Mouse (Mus musculus): ENCODE measurements around the gene AC109138.7. TPM values are rescaled to one million over a fixed set of nuclear protein-coding genes. Genes with fewer than 3 reads are reported as not detected.

AC109138.7 gene
- total RNA-seq, 2 experiments from 2014 or later: not detected

Other genes with a start within 250 kb of the AC109138.7 start
- gene Aldh3b2, start 242.0 kb upstream of the AC109138.7 start, total RNA-seq (2015): 0.18 and 2.2 TPM in 2 replicates
- 0.28 and 0.55 TPM in 2 replicates for gene Aldh3b2, start 242.0 kb upstream of the AC109138.7 start, total RNA-seq (2017)
- gene Acy3, start 227.8 kb upstream of the AC109138.7 start, total RNA-seq (2015): 0.51 and 0.62 TPM in 2 replicates
- gene Acy3, start 227.8 kb upstream of the AC109138.7 start, total RNA-seq (2017): not detected in 2 replicates
- gene Tbx10, start 221.6 kb upstream of the AC109138.7 start, total RNA-seq (2015): not detected in 2 replicates
- gene Tbx10, start 221.6 kb upstream of the AC109138.7 start, total RNA-seq (2017): not detected in 2 replicates
- gene Nudt8, start 213.8 kb upstream of the AC109138.7 start, total RNA-seq (2015): 8.6 and 13.4 TPM in 2 replicates
- gene Nudt8, start 213.8 kb upstream of the AC109138.7 start, total RNA-seq (2017): 4.9 and 5.7 TPM in 2 replicates
- gene Gm49405, start 213.7 kb upstream of the AC109138.7 start, total RNA-seq (2015): 0.45 TPM in 1 of 2 replicates, not detected in the other
- 0.28 and 1.2 TPM in 2 replicates for gene Gm49405, start 213.7 kb upstream of the AC109138.7 start, total RNA-seq (2017)
- gene Doc2g, start 211.0 kb upstream of the AC109138.7 start, total RNA-seq (2015): 1.2 and 1.5 TPM in 2 replicates
- gene Doc2g, start 211.0 kb upstream of the AC109138.7 start, total RNA-seq (2017): 0.18 and 0.37 TPM in 2 replicates
- 82.1 and 103 TPM in 2 replicates for gene Ndufv1, start 201.6 kb upstream of the AC109138.7 start, total RNA-seq (2015)
- 151 and 169 TPM in 2 replicates for gene Ndufv1, start 201.6 kb upstream of the AC109138.7 start, total RNA-seq (2017)
- 257 and 287 TPM in 2 replicates for gene Gstp1, start 176.4 kb upstream of the AC109138.7 start, total RNA-seq (2015)
- 69.5 and 80.2 TPM in 2 replicates for gene Gstp1, start 176.4 kb upstream of the AC109138.7 start, total RNA-seq (2017)
- 4.8 TPM in 1 of 2 replicates, not detected in the other for gene Gstp2, start 168.3 kb upstream of the AC109138.7 start, total RNA-seq (2015)
- 1.8 TPM in 1 of 2 replicates, not detected in the other for gene Gstp2, start 168.3 kb upstream of the AC109138.7 start, total RNA-seq (2017)
- gene Gstp3, start 154.8 kb upstream of the AC109138.7 start, total RNA-seq (2015): 3.0 and 5.0 TPM in 2 replicates
- gene Gstp3, start 154.8 kb upstream of the AC109138.7 start, total RNA-seq (2017): 4.0 and 4.5 TPM in 2 replicates
- gene Cabp2, start 132.8 kb upstream of the AC109138.7 start, total RNA-seq (2015): not detected in 2 replicates
- not detected in 2 replicates for gene Cabp2, start 132.8 kb upstream of the AC109138.7 start, total RNA-seq (2017)
- gene Cdk2ap2, start 117.2 kb upstream of the AC109138.7 start, total RNA-seq (2015): 245 and 277 TPM in 2 replicates
- 72.9 and 83.4 TPM in 2 replicates for gene Cdk2ap2, start 117.2 kb upstream of the AC109138.7 start, total RNA-seq (2017)
- gene Pitpnm1, start 114.4 kb upstream of the AC109138.7 start, total RNA-seq (2015): 38.3 and 47.7 TPM in 2 replicates
- 30.2 and 38.9 TPM in 2 replicates for gene Pitpnm1, start 114.4 kb upstream of the AC109138.7 start, total RNA-seq (2017)
- 111 and 139 TPM in 2 replicates for gene Aip, start 88.5 kb upstream of the AC109138.7 start, total RNA-seq (2015)
- 72.5 and 76.7 TPM in 2 replicates for gene Aip, start 88.5 kb upstream of the AC109138.7 start, total RNA-seq (2017)
- gene Gpr152, start 74.6 kb upstream of the AC109138.7 start, total RNA-seq (2015): not detected in 2 replicates
- gene Gpr152, start 74.6 kb upstream of the AC109138.7 start, total RNA-seq (2017): not detected in 2 replicates
- gene Cabp4, start 70.3 kb upstream of the AC109138.7 start, total RNA-seq (2015): 0.14 and 0.22 TPM in 2 replicates
- gene Cabp4, start 70.3 kb upstream of the AC109138.7 start, total RNA-seq (2017): not detected in 2 replicates
- gene Coro1b, start 65.7 kb upstream of the AC109138.7 start, total RNA-seq (2015): 279 and 345 TPM in 2 replicates
- 142 and 161 TPM in 2 replicates for gene Coro1b, start 65.7 kb upstream of the AC109138.7 start, total RNA-seq (2017)
- gene Ptprcap, start 60.8 kb upstream of the AC109138.7 start, total RNA-seq (2015): 30.5 and 42.1 TPM in 2 replicates
- 43.9 and 44.8 TPM in 2 replicates for gene Ptprcap, start 60.8 kb upstream of the AC109138.7 start, total RNA-seq (2017)
- 21.0 and 26.7 TPM in 2 replicates for gene Rps6kb2, start 51.0 kb upstream of the AC109138.7 start, total RNA-seq (2015)
- 21.0 and 25.0 TPM in 2 replicates for gene Rps6kb2, start 51.0 kb upstream of the AC109138.7 start, total RNA-seq (2017)
- 3.9 and 4.7 TPM in 2 replicates for gene Carns1, start 38.9 kb upstream of the AC109138.7 start, total RNA-seq (2015)
- gene Carns1, start 38.9 kb upstream of the AC109138.7 start, total RNA-seq (2017): 1.3 and 2.0 TPM in 2 replicates
- 52.8 and 59.9 TPM in 2 replicates for gene Tbc1d10c, start 23.1 kb upstream of the AC109138.7 start, total RNA-seq (2015)
- 21.5 and 33.5 TPM in 2 replicates for gene Tbc1d10c, start 23.1 kb upstream of the AC109138.7 start, total RNA-seq (2017)
- gene Ppp1ca, start 22.3 kb upstream of the AC109138.7 start, total RNA-seq (2015): 496 and 536 TPM in 2 replicates
- 639 and 705 TPM in 2 replicates for gene Ppp1ca, start 22.3 kb upstream of the AC109138.7 start, total RNA-seq (2017)
- 32.8 and 36.7 TPM in 2 replicates for gene Rad9a, start 12.7 kb upstream of the AC109138.7 start, total RNA-seq (2015)
- gene Rad9a, start 12.7 kb upstream of the AC109138.7 start, total RNA-seq (2017): 21.4 and 22.8 TPM in 2 replicates
- 1.4 and 2.9 TPM in 2 replicates for gene Clcf1, start 119 bp upstream of the AC109138.7 start, total RNA-seq (2015)
- 0.40 and 2.2 TPM in 2 replicates for gene Clcf1, start 119 bp upstream of the AC109138.7 start, total RNA-seq (2017)
- 98.9 and 105 TPM in 2 replicates for gene Pold4, start 17.5 kb downstream of the AC109138.7 start, total RNA-seq (2015)
- gene Pold4, start 17.5 kb downstream of the AC109138.7 start, total RNA-seq (2017): 102 and 122 TPM in 2 replicates
- 15.9 and 16.5 TPM in 2 replicates for gene Ssh3, start 54.8 kb downstream of the AC109138.7 start, total RNA-seq (2015)
- 17.2 and 19.8 TPM in 2 replicates for gene Ssh3, start 54.8 kb downstream of the AC109138.7 start, total RNA-seq (2017)
- gene Ankrd13d, start 68.8 kb downstream of the AC109138.7 start, total RNA-seq (2015): 6.5 and 7.2 TPM in 2 replicates
- 8.7 and 10.5 TPM in 2 replicates for gene Ankrd13d, start 68.8 kb downstream of the AC109138.7 start, total RNA-seq (2017)
- gene Grk2, start 91.9 kb downstream of the AC109138.7 start, total RNA-seq (2015): 278 TPM in 2 replicates
- 231 and 296 TPM in 2 replicates for gene Grk2, start 91.9 kb downstream of the AC109138.7 start, total RNA-seq (2017)
- gene Kdm2a, start 183.9 kb downstream of the AC109138.7 start, total RNA-seq (2015): 60.4 and 63.0 TPM in 2 replicates
- 54.7 and 72.5 TPM in 2 replicates for gene Kdm2a, start 183.9 kb downstream of the AC109138.7 start, total RNA-seq (2017)
- gene Rhod, start 225.1 kb downstream of the AC109138.7 start, total RNA-seq (2015): not detected in 2 replicates
- gene Rhod, start 225.1 kb downstream of the AC109138.7 start, total RNA-seq (2017): not detected in 2 replicates

Data from megakaryocyte, adult 5-6 weeks (primary cell).